Mouse (Mus musculus) CD4-positive helper T cell, adult 2 months (primary cell): Measurements from ENCODE around the gene Gcsh.

Experiments
- DNase-seq: peaks from one replicate; pipeline ENCODE4 v3.0.0-alpha.2; 2012; ENCODE audit warnings: low read depth, missing footprints, low spot score

Gcsh gene

DNA sequence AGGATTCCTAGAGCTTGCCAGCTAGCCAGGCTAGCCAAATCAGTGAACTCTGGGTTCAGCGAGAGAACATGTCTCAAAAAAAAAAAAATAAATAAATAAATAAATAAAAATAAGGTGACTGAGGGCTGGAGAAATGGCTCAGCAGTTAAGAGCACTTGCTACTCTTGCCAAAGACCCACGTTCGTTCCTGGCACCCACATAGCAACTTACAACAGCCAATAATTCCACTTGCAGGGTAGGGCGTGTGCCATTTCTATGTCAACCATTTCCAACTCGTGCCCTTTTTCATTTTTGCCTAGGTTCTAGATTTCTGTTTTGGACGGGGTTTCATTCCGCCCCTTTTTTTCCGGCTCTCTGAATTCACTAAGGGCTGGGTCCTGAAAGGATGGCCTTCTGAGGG, 15.3 kb downstream of the Gcsh start:
- DNase-seq, result no peak

DNA sequence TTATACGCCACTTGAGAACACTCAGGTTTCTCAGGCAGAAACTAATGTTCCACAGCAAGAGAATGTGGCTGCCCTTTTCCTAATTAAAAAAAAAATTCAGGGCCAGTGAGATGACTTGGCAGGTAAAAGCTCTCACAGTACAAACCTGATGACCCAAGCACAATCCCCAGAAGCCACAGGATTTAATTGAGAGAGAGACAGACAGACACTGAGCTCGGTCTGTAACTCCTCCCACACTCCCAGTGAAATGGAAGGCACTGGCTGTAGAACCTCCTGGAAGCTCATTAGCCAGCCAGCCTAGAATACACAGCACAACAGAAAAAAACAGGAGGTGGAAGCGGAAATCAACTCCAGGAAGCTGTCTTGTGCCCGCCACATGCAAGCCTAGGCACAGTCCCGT, 17.7 kb downstream of the Gcsh start:
- DNase-seq, result no peak

DNA sequence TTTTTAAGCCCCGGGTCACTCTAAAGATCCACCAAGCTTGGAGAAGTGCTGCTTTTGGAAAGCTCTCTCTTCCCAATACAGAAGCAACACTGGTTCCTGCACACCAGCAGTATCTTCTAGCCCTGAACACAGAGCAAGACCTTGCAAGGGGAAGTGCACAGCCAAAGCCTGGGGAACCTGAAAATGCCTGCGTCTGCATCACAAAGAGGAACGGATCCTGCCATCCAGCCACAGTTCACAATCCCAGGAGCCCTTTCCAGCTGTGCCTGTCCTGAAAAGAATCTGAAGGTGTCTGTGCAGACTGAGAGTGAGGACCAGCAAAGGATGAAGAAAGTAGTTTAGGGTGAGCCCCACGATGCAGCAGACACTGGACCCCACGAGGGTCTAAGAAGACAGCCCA, 18.3 kb downstream of the Gcsh start:
- no peak for DNase-seq

DNA sequence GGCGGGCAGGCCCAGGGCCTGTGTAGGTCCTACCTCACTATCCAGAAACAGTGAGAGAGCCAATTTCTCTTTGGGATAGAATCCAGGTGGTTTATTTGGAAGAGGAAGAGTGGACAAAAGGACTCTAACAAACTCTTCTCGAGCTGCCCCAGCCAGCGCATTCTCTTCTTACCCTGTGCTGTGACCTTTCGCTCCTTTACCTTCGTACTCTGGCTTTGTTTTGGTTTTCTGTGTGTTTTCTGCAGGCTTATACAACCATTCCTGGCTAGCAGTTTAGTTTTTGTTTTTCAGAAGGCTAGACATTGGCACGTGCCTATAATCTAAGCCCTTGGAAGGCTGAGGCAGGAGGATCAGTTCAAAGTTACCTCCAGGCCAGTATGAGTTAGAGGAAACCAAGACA, 23.8 kb downstream of the Gcsh start:
- DNase-seq, result no peak

DNA sequence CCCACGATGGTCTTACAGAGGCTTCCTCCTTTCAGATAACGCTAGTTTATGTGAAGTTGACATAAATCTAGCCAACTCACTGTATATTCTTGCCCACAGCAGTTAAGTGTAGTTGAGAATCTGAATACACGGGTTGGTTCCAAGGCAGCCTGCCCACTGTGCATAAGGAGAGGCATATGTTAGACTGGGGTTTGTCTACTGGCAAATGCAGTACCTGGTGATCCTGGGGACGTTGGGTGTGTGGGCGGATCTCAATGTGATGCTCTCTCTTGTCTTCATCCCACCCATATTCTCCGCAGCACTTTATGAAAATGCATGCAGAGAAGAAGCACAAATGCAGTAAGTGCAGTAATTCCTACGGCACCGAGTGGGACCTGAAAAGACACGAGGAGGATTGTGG, 38.9 kb downstream of the Gcsh start:
- no peak for DNase-seq

DNA sequence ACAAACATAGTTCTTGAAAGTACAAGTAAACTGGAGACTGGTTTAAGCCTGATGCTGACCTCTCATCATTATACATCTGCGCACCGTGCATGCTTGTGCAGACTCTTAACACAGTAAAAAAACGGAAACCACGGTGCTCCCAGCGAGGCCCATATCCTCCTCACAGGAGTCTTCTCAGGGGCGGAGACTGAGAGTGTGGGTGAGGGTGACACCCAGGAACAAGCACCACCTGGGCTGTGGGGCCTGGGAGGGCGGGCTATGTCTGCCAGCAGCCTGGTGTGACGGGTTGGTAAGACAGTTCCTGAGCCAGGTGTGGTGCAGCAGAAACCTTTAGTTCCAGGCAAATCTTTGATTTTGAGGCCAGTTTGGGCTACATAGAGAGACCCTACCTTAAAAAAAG, 40.9 kb downstream of the Gcsh start:
- peak; percentile 81 for DNase-seq

DNA sequence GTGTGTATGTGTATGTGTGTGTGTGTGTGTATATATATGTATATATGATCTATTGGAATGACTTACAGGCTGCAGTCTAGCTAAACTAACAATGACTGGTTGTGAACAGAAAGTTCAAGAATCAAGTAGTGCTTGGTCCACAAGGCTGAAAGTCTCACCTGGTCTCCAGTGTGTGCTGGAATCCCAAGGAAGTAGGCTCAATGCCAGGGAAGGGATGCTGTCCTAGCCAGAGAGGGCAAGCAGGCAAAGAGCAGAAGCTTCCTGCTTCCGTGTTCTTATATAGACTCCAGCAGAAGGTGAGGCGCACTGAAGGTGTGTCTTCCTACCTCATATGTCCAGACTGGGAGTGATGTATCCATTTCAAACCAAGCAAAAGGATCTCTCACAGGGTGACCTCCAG, 41.6 kb downstream of the Gcsh start:
- no peak for DNase-seq

DNA sequence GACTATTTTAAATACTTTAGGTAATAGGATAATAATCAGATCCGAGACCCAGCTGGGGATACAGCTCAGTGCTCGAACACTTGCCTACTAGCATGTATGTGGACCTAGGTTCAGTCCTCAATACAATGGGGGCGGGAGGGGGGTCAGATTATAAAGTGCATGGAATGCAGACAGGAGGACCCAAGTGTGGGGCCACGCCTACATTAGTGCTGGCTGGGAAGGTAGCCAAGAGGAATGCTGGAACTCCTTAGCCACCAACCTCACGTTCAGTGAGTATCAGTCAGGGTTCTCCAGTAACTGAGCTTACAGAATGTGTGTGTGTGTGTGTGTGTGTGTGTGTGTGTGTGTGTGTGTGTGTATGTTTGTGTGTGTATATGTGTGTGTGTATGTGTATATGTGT, 42.0 kb downstream of the Gcsh start:
- DNase-seq, result no peak

DNA sequence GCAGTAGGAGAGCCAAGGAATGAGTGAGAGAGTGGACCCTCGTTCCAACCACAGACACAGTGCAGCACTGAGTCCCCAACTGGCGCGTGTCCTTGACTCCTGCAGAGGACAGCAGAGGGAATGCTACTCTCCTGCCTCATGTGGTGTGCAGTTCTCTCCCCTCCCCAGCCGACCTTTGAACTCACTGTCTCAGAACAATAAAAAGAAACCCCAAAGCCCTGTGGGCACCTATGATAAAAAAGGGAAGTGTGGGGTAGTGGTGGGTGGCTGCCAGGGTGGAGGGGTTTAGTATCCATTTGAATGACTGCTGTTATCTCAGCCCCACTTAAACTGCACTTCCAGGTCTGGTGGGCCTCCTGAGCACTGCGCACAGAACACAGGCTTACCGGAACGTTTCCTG, 45.7 kb downstream of the Gcsh start:
- no peak for DNase-seq

DNA sequence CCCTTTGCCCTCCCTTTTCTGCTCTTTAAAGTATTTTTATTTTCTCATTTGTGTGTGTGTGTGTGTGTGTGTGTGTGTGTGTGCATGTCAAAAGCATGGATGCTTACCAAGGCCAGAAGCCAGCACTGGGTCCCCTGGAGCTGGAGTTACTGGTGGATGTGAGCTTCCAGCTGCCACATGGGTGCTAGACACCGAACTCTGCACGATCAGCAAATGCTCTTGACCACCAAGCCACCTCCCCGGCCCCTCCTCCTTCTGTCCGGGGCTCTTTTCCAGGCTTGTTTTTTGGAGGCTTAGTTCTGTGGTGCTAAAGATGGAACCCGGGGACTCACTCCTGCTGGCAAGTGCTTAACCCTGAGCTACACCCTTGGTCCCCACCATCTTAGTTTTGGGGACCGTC, 46.5 kb downstream of the Gcsh start:
- DNase-seq, result no peak

DNA sequence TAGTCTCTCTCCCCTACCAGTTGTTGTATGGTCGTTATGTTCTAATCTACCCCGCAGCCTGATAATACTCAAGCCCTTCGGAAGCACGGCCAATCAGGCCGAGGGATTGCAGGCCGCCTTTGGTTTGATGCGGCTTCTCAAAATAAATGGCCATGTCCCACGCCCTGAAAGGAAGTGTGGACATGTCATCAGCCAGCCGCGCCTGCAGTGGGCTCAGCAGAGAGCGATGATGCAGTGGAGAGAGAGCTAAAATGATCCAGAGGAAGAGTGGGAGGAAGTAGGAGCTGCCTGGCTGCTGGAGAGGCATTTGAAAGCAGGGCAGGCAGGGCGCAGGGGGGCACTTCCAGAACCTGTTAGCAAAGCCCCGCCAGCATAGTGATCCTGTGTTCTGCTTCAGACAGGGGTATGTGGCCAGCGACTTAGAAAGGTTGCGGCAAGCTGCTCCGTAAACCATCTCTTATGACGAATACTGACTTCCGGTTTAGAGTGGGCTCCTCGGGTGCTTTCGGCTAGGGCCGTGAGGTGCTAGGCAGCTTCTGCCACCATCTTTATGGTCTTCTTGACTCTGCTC, 47.0 kb downstream of the Gcsh start:
- DNase-seq, result peak; percentile 70

DNA sequence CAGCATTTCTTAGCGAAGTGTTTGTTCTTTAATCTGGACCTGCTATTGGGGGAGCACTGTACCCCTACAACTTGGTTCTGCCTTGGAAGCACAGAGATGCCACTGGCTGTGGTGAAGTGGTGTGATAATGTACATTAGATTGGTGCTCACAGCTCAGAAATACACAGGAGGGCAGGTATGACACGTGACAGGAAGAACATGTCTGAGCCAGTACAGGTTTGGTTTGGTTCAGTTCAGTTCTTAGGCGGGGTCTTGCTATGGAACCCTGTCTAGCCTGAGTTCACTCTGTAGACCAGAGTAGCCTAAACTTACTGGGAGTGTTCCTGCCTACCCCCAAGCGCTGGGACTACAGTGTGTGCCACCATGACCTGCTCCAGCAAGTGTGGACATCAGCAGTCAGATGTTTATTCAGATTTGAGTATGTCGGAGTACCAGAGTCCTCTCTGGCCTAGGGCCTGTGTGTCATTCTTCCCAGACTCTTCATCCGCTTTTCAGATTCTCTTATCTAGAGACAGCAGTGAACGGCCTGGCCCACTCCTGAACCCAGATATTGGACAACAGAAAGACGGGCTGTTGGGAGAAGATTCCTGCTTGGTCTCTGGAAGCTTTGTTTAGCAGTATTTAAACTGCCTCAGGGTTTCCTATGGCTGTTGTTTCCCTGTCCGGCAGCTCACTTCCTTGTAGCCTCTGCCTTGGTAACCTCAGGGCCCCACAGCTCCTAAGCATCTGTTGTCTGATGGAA, 48.0 kb downstream of the Gcsh start:
- DNase-seq, result peak; percentile 16

DNA sequence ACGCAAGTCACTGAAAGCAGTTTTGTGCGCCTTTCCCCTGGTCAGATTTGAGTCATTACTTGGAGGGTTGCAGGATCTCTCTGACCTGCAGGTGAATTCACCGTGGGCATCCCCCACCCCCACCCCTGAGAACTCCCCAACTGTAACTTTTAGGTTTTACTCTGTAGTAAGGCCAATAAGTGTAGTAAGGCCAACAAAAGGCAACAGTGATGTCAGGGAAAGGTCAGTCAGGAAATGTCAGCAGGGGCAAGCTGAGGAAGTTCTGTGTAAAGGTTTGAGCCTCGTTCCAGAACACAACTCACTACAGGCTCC, 49.0 kb downstream of the Gcsh start:
- DNase-seq, result no peak

DNA sequence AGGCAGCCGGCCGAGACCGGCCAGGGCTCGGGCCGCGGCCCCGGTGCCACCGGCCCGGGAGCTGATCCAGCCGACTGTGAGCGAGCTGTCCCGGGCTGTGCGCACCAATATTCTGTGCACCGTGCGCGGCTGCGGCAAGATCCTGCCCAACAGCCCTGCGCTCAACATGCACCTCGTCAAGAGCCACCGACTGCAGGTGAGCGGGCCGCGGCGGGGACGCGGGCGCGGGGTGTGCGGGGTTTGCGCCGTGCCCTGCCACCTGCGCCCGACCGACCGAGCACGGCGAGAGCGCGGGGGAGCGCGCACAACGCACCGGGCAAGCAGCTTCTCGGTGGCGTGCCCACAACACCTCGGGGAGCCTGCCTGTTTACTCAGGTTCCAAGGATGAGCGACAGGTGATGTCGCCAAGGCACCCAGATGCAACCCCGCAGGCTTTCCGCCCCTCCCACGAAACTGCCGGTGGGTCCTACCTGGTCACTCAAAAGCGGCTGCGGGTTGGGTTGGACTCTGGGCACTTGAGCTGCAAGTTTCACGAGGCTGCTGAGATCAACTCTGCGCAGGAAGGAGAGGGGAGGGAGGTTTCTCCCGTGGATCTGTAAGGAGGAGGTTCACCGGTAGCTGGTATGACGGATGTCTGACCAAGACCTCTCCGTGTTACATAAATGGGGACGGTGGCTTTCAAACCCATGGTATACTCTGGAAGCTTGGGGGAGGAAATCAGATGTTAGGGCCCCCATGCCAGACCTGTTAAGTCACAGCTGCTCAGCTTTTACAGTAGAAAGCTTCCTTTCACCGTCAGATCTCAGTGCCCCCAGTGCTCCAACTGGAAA, 49.6 kb downstream of the Gcsh start:
- DNase-seq, result peak; percentile 51

DNA sequence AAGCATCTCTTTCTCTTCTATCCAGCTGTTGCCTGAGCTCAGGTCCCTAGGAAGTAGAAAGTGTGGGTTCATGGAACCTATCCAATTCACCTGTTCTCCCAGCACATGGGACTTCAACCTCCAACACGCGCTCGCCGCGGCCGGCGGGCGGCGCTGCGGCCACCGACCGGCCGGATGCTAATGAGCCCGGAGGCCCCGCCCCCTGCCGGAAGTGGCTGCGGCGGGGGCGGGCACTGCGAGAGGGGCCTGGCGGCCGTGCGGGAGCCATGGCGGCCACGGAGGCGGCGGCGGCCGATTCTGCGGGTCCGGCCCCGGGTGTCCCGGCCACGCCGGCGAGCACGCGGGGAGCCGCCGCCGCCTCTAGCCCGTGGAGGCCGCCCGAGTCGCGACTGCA, 50.2 kb downstream of the Gcsh start, which contains the start of gene Atmin:
TSS of gene Atmin (plus strand) at position 233 of the 394 bp plus-strand sequence.
- peak; percentile 87 for DNase-seq

DNA sequence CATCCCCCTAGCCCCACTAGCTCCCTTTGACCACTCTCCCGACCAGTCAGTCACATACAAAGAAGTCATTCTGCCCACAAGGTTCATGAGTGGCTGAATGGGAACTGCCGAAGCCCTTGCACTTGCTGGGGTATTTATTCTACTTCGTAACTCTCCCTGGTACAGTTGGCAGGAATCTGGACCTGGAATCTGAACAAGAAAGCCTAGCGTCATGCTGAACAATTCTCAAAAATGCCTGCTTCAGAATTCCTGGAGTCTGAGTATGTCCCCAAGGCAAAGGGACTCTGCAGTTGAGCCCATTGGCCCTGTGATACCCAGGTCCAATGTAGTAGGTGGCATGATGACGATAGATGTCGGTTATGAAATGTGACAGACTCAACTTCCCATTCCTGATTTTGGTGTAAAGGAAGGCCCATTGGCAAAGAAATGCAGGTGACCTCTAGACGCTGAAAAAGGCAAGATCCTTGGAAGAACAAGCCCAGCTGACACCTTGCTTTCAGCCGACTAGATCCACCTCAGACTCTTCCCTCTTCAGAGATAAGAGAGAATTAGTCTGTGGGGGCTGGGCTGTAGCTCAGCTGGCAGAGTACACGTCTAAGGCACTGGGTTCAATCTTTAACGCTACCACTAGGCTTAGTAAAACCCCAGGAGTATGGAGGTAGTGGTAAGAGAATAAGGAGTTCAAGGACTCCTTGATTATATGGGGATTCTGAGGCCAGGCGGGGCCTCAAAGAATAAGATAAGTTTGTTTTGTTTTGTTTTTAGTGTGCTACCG, 50.9 kb downstream of the Gcsh start:
- peak; percentile 14 for DNase-seq

DNA sequence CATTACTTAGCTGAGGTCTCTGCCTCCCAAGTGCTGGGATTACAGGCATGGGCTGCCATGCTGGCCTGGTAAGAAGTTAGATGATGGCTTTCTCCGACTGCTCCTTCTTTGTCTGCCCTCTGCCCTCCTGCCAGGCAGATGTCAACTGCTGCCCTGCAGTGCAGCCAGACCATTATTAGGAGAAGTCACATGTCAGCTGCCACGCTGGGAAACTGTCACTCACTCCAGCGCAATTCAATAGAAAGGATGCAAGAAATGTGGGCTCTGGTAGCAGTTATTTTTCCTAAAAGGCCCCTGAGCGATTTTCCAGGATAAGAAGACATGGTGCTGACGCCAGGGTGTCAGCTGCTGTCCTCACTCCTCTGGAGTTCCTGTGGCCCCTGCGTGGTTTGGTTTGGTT, 57.8 kb downstream of the Gcsh start:
- no peak for DNase-seq

DNA sequence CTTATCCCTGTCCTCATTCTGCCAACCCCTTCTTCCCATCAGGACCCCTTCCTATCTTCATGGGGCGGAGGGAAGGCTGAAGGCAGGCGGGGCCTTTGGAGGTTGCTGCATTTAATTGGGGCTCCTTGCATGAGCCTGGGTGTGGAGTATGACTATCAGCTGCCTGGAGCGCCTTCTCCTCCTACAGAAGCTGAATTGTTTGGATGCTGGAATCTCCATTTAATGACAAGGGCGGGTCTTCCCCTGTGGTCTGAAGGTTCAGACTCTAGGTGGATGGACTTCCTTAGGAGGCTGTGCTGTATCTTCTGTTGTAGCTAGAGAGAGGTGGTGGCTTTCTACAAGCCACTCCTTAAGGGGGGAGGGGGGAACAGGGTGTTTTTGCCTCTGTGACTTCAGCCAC, 58.4 kb downstream of the Gcsh start:
- DNase-seq, result no peak
